Mouse (Mus musculus) cortical plate, adult 2 months (tissue): ENCODE results near the gene Nr1h2.

ENCODE experiments used
- CTCF ChIP-seq: fragments of 200-500 bp; IDR thresholded peaks from 2 replicates; pipeline ENCODE4 v1.5.1; 2011; ENCODE audit warnings: mild to moderate bottlenecking, control low read depth, low read length; ENCODE audit not compliant: insufficient read depth; ENCODE audit errors: extremely low read depth
- POLR2A ChIP-seq: fragments of 200-500 bp; IDR thresholded peaks from 2 replicates; pipeline ENCODE4 v1.6.1; 2011; ENCODE audit warnings: mild to moderate bottlenecking, low read length, control low read depth; ENCODE audit not compliant: insufficient read depth; ENCODE audit errors: extremely low read depth

DNA sequence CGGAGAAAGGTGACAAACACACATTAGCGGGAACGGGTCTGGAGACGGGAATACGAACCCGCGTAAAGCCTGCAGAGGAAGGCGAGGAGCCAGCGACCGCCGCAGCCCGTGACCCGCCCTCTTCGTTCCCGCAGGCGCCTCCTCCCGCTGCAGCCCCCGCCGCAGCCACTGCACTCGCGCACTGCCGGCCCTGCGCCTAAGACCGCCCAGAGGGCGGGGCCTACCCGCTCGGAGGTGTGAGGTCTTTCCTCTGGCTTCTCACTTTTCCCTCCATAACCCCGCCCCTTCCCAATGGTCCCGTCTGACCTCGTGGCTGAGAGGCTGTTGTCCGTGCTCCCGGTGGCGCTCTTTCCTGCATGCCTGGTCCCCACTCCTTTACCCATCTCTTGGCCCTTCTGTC lies 35.4 kb upstream of the Nr1h2 start:
- TF ChIP-seq POLR2A (no peak; the same call in 1 of the 2 replicates), CTCF (no peak)
